Mouse (Mus musculus): ENCODE results near the gene Fhit. TPM values are rescaled to one million over a fixed set of nuclear protein-coding genes. Genes with fewer than 3 reads are reported as not detected.

Gene Fhit
- polyA plus RNA-seq, 1 experiment, result not detected

GRCm38 (mm10) chr14:10567771-10568170, 594.1 kb downstream of the Fhit start:
- WGBS, result 84% methylated on average over 2 of the region's 2 CpGs
- Histone ChIP-seq H3K4me1 (ENCODE audit: control insufficient read depth, insufficient read depth, low read length) (no peaks in the 10 kb centered on the region), H3K4me3 (replicated peaks; ENCODE audit: control insufficient read depth, low read depth, low read length) (no peak overlapping the region), H3K27ac (ENCODE audit: control insufficient read depth, insufficient read depth, low read depth, low read length, poor library complexity) (no peak overlapping the region)
- TF ChIP-seq CTCF (IDR thresholded peaks at IDR 0.05; ENCODE audit: control insufficient read depth, insufficient read depth, low read length) (no peak), POLR2A (IDR thresholded peaks at IDR 0.05; ENCODE audit: borderline replicate concordance, control insufficient read depth, low read depth, low read length) (no peak)

GRCm38 (mm10) chr14:10554755-10555154, 607.1 kb downstream of the Fhit start:
- Histone ChIP-seq H3K4me3 (replicated peaks; ENCODE audit: control insufficient read depth, low read depth, low read length) (no peak overlapping the region), H3K4me1 (ENCODE audit: control insufficient read depth, insufficient read depth, low read length) (no peaks in the 10 kb centered on the region), H3K27ac (ENCODE audit: control insufficient read depth, insufficient read depth, low read depth, low read length, poor library complexity) (no peak overlapping the region)
- TF ChIP-seq POLR2A (IDR thresholded peaks at IDR 0.05; ENCODE audit: borderline replicate concordance, control insufficient read depth, low read depth, low read length), result no peak
- TF ChIP-seq CTCF (IDR thresholded peaks at IDR 0.05; ENCODE audit: control insufficient read depth, insufficient read depth, low read length), result no peak
- 51% methylated on average over 6 of the region's 6 CpGs for WGBS

DNA sequence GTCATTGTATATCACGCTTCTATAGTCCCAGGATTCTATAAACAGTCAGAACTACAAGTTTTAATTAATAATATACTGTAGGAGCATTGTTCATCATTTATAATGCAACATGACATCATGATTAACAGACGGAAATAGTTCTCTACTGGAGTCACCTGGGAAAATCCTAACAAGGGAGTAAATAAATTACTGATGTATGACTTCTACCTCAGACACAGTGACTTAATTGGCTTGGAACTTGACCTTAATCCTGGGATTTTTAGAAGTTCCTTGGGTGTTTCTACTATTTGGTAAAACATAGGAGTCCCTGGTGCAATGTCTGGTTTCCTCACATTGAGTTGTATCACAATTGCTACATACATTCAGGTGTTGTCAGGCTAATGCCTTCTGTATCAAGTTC, 613.2 kb downstream of the Fhit start:
- no peak overlapping the region for H3K27ac ChIP-seq (ENCODE audit: control insufficient read depth, insufficient read depth, low read depth, low read length, poor library complexity)
- no peaks in the 10 kb centered on the region for H3K4me1 ChIP-seq (ENCODE audit: control insufficient read depth, insufficient read depth, low read length)
- WGBS, result 80% methylated on average over 2 of the region's 2 CpGs
- H3K4me3 ChIP-seq (replicated peaks; ENCODE audit: control insufficient read depth, low read depth, low read length), result no peak overlapping the region
- TF ChIP-seq POLR2A (IDR thresholded peaks at IDR 0.05; ENCODE audit: borderline replicate concordance, control insufficient read depth, low read depth, low read length), result no peak
- TF ChIP-seq CTCF (IDR thresholded peaks at IDR 0.05; ENCODE audit: control insufficient read depth, insufficient read depth, low read length), result no peak

GRCm38 (mm10) chr14:10545916-10546315, 615.9 kb downstream of the Fhit start:
- H3K4me1 ChIP-seq (ENCODE audit: control insufficient read depth, insufficient read depth, low read length), result no peaks in the 10 kb centered on the region
- no peak for TF ChIP-seq POLR2A (IDR thresholded peaks at IDR 0.05; ENCODE audit: borderline replicate concordance, control insufficient read depth, low read depth, low read length)
- TF ChIP-seq CTCF (IDR thresholded peaks at IDR 0.05; ENCODE audit: control insufficient read depth, insufficient read depth, low read length), result no peak
- 41% methylated on average over 3 of the region's 3 CpGs for WGBS
- H3K27ac ChIP-seq (ENCODE audit: control insufficient read depth, insufficient read depth, low read depth, low read length, poor library complexity), result no peak overlapping the region
- H3K4me3 ChIP-seq (replicated peaks; ENCODE audit: control insufficient read depth, low read depth, low read length), result no peak overlapping the region

DNA sequence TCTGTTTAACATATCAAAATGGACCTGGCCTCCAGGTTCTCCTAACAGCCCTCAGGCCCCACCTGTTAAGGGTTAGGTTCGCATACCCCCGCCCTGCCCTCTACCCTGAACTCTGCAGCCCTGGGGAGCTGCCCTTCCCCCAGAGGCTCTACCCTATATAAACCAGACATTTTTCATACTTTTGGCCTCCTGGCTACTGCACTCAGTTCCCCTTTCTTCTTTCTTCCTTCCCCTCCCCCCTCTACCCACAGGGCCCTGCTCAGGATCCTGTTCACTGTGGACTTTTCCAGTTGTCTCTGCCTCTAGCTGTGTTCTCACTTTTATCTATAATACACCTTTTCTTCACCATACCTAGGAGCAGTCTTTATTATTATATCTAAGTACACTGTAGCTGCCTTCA, 627.0 kb downstream of the Fhit start:
- 24% methylated on average over 2 of the region's 2 CpGs for WGBS
- Histone ChIP-seq H3K4me3 (replicated peaks; ENCODE audit: control insufficient read depth, low read depth, low read length) (no peak overlapping the region), H3K27ac (ENCODE audit: control insufficient read depth, insufficient read depth, low read depth, low read length, poor library complexity) (no peak overlapping the region), H3K4me1 (ENCODE audit: control insufficient read depth, insufficient read depth, low read length) (no peaks in the 10 kb centered on the region)
- TF ChIP-seq CTCF (IDR thresholded peaks at IDR 0.05; ENCODE audit: control insufficient read depth, insufficient read depth, low read length) (no peak), POLR2A (IDR thresholded peaks at IDR 0.05; ENCODE audit: borderline replicate concordance, control insufficient read depth, low read depth, low read length) (no peak)

DNA sequence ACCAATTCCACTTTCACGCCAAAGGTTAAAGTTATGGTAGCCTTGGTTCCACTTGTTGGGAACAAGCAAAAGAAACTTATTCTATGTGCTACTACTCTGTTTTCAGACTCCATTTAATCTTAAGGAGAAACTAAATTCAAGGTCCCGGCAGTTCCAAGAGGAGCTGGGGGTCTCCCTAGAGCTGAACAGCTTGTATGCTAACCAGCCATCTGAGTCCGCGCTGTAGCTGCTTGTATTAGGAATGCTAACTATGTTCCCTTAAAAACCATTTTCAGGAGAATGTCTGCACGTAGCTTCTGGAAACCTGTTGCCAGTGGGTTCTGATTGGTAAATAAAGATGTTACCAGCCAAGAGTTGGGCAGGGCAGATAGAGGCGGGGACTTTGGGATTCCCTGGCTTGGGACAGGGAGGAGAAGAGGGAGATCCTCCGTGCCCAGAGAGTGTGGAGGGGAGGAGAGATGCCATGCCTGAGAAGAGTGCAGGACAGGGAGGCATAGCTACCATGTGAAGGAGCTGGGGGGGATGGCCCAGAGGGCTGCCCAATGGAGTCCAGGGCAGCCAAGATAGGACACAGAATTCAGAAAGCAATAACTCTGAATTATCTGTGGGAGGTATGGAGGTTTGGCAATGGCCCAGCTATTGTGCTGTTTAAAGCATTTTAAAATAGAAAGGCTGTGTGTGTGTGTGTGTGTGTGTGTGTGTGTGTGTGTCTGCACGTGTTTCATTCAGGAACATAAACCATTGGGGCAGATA, 629.9 kb downstream of the Fhit start:
- H3K4me3 ChIP-seq (replicated peaks; ENCODE audit: control insufficient read depth, low read depth, low read length), result no peak overlapping the region
- TF ChIP-seq POLR2A (IDR thresholded peaks at IDR 0.05; ENCODE audit: borderline replicate concordance, control insufficient read depth, low read depth, low read length) (no peak), CTCF (IDR thresholded peaks at IDR 0.05; ENCODE audit: control insufficient read depth, insufficient read depth, low read length) (no peak)
- H3K27ac ChIP-seq (ENCODE audit: control insufficient read depth, insufficient read depth, low read depth, low read length, poor library complexity), result no peak overlapping the region
- no peaks in the 10 kb centered on the region for H3K4me1 ChIP-seq (ENCODE audit: control insufficient read depth, insufficient read depth, low read length)
- WGBS, result 82% methylated on average over 8 of the region's 8 CpGs

DNA sequence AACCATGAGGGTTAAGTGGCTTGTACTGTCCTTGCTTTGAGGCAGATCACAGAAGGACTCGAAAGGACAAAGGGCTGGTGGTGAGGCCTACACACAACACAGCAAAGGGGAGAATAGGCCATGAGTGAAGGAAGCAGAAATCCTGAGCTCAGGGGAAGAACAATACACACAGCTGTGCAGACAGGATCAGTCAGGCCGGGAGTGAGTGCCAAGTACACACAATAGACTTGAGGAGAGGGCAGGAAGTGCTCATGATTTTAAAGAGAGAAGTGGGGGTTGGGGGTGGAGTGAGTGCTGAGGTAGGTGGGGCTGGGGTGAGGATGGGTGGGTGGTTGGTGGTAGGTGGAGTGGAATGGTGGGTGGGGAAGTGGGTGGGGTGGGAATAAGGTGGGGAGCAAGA, 635.0 kb downstream of the Fhit start:
- H3K4me3 ChIP-seq (replicated peaks; ENCODE audit: control insufficient read depth, low read depth, low read length), result no peak overlapping the region
- no peak overlapping the region for H3K27ac ChIP-seq (ENCODE audit: control insufficient read depth, insufficient read depth, low read depth, low read length, poor library complexity)
- 23% methylated on average over 2 of the region's 2 CpGs for WGBS
- TF ChIP-seq CTCF (IDR thresholded peaks at IDR 0.05; ENCODE audit: control insufficient read depth, insufficient read depth, low read length) (no peak), POLR2A (IDR thresholded peaks at IDR 0.05; ENCODE audit: borderline replicate concordance, control insufficient read depth, low read depth, low read length) (no peak)
- no peaks in the 10 kb centered on the region; the same call in 1 of the 2 replicates for H3K4me1 ChIP-seq (ENCODE audit: control insufficient read depth, insufficient read depth, low read length)

GRCm38 (mm10) chr14:10525786-10526185, 636.0 kb downstream of the Fhit start:
- TF ChIP-seq POLR2A (IDR thresholded peaks at IDR 0.05; ENCODE audit: borderline replicate concordance, control insufficient read depth, low read depth, low read length) (no peak), CTCF (IDR thresholded peaks at IDR 0.05; ENCODE audit: control insufficient read depth, insufficient read depth, low read length) (no peak)

More at GRCm38 (mm10) chr14:10525786-10526185, 636.0 kb downstream of the Fhit start:
- Histone ChIP-seq H3K4me3 (replicated peaks; ENCODE audit: control insufficient read depth, low read depth, low read length) (no peak overlapping the region), H3K27ac (ENCODE audit: control insufficient read depth, insufficient read depth, low read depth, low read length, poor library complexity) (no peak overlapping the region), H3K4me1 (ENCODE audit: control insufficient read depth, insufficient read depth, low read length) (no peaks in the 10 kb centered on the region; the same call in 1 of the 2 replicates)
- 72% methylated on average over 4 of the region's 4 CpGs for WGBS

Data from bone marrow, adult 2 months (tissue).